Mouse (Mus musculus) heart, embryonic 10.5 days (tissue): ENCODE data around the gene Hmga1. TPM values are rescaled to one million over a fixed set of nuclear protein-coding genes. Genes with fewer than 3 reads are reported as not detected.
A peak's percentile ranks its signal among the peaks of the same experiment; 100 is the strongest.

Source experiments
- DNase-seq: peaks from one replicate; pipeline ENCODE4 v3.0.0-alpha.2; 2017; ENCODE audit warnings: low spot score
- H3K27ac ChIP-seq: fragments of 300-500 bp; sonication (generic); 2 replicates; pipeline ENCODE4 v1.5.1; 2016; ENCODE audit warnings: mild to moderate bottlenecking
- H3K27me3 ChIP-seq: fragments of 300-500 bp; sonication (generic); 2 replicates; pipeline ENCODE4 v1.6.1; 2016; ENCODE audit warnings: mild to moderate bottlenecking; ENCODE audit not compliant: poor library complexity, insufficient read depth, severe bottlenecking
- H3K36me3 ChIP-seq: fragments of 300-500 bp; sonication (generic); 2 replicates; pipeline ENCODE4 v1.6.1; 2016; ENCODE audit warnings: mild to moderate bottlenecking, moderate library complexity
- H3K4me1 ChIP-seq: fragments of 300-500 bp; sonication (generic); 2 replicates; pipeline ENCODE4 v1.6.1; 2016; ENCODE audit warnings: mild to moderate bottlenecking
- H3K4me3 ChIP-seq: fragments of 300-500 bp; sonication (generic); 2 replicates; pipeline ENCODE4 v1.5.1; 2016; ENCODE audit warnings: mild to moderate bottlenecking, moderate library complexity
- H3K9me3 ChIP-seq: fragments of 300-500 bp; sonication (generic); 2 replicates; pipeline ENCODE4 v1.6.1; 2016; ENCODE audit warnings: mild to moderate bottlenecking, moderate library complexity
- WGBS: fragments of 180-500 bp; shearing (Covaris S2); methylation state at CpG from one replicate; pipeline ENCODE4 v1.1.7; 2016; 5-methylcytosine and 5-hydroxymethylcytosine counted together
- polyA plus RNA-seq: library from polyadenylated mRNA; unstranded; fragments of >200 nt; fragmentation: Nextera tagmentation; extraction: Ambion mirVana; gene quantifications from 2 replicates; pipeline ENCODE4 v1.2.1, GENCODE M21; 2016

The Hmga1 gene
- polyA plus RNA-seq, 1 experiment from 2014 or later = 609 TPM

DNA sequence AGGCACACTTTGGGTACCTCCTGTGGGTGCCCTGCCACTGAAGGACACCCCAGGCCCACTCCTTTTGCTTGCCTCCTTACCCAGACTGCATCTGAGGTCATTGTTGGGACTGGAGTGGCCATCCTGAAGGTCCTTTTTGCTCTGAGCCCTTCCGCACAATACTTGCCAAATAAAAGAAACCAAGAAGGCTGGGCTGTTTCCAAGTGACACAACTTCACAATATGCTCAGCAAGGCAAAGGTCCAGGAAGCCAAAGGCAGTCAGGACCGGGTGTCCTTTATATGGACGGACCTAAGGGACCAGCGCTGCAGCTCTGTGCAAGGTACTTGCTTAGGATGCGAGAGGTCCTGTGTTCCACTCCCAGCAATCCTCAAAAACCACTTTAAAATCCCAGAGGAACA, 11.9 kb downstream of the Hmga1 start:
- H3K36me3 ChIP-seq = peaks cover 17% of the 10 kb centered on the region
- no peak overlapping the region for H3K4me3 ChIP-seq
- no peak overlapping the region for H3K27ac ChIP-seq
- H3K9me3 ChIP-seq = no peaks in the 10 kb centered on the region
- 90% methylated on average over 5 of the region's 5 CpGs for WGBS
- H3K4me1 ChIP-seq = peaks cover 49% of the 10 kb centered on the region
- no peaks in the 10 kb centered on the region for H3K27me3 ChIP-seq
- DNase-seq = no peak

DNA sequence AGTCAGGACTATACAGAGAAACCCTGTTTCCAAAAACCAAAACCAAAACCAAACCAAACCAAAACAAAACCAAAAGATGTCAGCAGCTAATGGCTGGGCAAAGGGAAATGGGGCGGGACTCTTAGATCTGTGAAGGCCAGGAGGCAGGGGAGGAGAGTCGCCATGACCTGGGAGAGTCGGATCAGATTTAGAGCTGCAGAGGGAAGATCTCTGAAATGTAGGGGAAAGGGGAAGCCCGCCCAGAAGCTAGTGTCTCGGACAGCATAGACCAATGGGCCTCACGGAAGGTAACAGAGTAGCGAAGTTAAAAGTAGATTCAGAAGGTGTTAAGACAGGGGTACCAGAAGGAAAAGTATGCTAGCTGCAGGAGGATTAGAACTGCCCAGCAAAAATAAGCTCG, 15.0 kb downstream of the Hmga1 start:
- Histone ChIP-seq H3K4me1 (peaks cover 27% of the 10 kb centered on the region), H3K27ac (no peak overlapping the region), H3K27me3 (no peaks in the 10 kb centered on the region), H3K4me3 (no peak overlapping the region), H3K9me3 (no peaks in the 10 kb centered on the region), H3K36me3 (peaks cover 34% of the 10 kb centered on the region)
- 68% methylated on average over 8 of the region's 8 CpGs for WGBS
- DNase-seq = no peak

DNA sequence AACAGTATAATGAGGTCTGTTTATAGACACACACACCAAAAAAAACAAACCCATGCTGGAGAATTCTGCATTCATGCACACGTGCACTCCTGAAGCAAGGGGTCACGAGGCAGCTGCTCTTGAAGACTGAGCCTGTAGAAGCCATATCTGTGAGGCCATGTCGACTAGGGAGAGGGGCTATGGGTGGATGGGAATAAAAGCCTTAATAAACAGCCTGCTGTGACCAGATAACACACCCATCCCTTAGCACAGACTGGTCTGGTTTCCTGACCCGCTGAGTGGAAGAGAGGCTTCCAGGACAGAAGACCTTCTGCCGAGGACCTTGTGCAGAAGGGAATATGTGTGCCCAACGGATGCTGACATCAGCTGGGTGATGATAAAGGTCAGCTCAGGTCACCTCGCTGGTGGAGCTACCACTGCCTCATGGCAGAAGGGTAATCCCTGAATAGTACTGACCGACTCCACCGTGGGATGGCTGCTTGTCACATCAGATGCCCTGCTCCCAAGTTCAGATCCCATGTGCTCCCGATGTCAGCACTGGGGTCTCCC, 17.5 kb downstream of the Hmga1 start:
- Histone ChIP-seq H3K9me3 (no peaks in the 10 kb centered on the region), H3K4me3 (no peak overlapping the region), H3K4me1 (peaks cover 11% of the 10 kb centered on the region), H3K27ac (no peak overlapping the region), H3K27me3 (no peaks in the 10 kb centered on the region), H3K36me3 (peaks cover 55% of the 10 kb centered on the region)
- DNase-seq = no peak
- WGBS = 76% methylated on average over 10 of the region's 10 CpGs

DNA sequence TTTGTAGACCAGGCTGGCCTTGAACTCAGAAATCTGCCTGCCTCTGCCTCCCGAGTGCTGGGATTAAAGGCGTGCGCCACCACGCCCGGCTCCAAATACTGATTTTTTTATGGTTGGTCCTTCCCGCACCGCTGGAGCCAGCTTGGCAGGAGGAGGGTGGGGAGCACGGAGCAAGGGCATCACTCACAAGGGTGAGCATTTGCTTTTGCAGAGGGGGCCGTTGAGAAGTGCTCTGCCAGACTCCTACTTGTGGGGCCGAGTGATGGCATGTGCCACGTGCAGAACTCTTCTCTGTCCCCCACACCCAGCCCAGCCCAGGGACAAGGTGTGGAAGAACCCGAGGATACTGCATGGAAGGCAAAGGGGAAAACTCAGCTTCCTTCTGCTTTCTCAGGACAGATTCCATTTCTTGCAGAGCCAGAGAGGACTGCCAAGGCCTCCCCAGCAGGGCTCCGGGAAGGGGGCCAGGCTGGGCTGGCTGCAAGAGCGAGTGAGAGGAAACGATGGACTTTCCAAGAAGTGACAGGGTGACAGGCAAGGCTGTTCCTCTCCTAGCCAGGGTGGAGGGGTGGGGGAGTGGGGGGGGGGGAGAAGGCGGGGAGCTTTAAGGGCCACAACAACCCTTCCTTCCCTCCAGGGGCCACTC, 18.3 kb downstream of the Hmga1 start:
- DNase-seq = no peak
- Histone ChIP-seq H3K4me3 (no peak overlapping the region), H3K27me3 (no peaks in the 10 kb centered on the region), H3K9me3 (no peaks in the 10 kb centered on the region), H3K36me3 (peaks cover 63% of the 10 kb centered on the region), H3K4me1 (peaks cover 13% of the 10 kb centered on the region), H3K27ac (0 out of 2 replicates have a peak overlapping the region, but pooled peaks have one; percentile 8)
- 93% methylated on average over 16 of the region's 16 CpGs for WGBS

DNA sequence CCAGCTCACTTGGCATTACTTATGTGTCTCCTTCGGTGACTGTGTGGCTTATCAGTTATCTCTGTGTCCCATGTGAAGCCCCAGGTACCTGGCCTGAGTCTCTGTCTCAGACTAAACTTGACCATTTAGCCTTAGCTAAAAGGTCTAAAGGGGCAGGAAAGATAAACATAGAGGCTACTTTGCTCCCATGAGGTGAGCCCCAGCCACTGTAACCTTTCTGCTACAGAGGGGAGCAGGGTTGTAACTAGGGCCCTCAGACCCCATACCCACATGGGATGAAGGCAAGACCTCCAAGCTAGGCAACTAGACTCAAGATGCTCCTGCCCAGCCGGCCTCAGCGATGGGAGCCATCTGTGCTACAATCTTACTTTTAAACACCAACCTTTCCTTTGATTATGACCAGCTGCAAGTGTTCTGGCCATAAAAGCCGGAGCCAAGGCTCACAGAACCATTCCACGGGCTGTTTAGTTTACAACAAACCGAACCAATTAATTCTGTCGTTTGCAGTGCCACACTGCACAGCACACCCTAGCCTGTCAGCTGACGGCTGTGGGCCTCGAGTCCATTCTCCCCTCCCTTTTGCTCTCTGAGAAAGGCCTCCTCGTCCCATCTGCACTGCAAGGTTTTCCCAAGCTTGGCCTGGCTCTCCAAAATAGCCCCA, 18.9 kb downstream of the Hmga1 start:
- Histone ChIP-seq H3K27ac (0 out of 2 replicates have a peak overlapping the region, but pooled peaks have one; percentile 8), H3K4me1 (peaks cover 16% of the 10 kb centered on the region), H3K27me3 (no peaks in the 10 kb centered on the region), H3K9me3 (no peaks in the 10 kb centered on the region), H3K36me3 (peaks cover 69% of the 10 kb centered on the region), H3K4me3 (no peak overlapping the region)
- DNase-seq = no peak
- 81% methylated on average over 10 of the region's 10 CpGs for WGBS

DNA sequence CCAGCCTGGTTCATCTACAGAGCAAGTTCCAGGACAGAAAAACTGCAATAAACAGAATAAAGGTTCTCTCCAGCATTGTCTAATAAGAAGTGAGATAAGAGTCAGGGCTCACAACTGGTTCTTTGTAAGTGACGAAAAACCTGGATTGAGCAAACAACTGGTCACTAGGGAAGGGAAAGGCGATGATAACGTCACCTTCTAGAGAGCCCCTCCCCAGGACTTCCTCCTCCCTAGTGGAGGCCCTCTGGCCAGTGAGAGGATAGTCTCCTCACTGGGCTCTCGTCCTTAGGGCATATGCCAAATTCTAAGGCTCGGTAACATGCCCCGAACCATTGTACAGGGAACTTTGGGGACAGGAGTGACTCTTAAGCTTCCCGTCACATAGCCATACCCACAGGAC, 19.8 kb downstream of the Hmga1 start:
- Histone ChIP-seq H3K27me3 (no peaks in the 10 kb centered on the region), H3K4me1 (peaks cover 16% of the 10 kb centered on the region), H3K36me3 (peaks cover 77% of the 10 kb centered on the region), H3K27ac (no peak overlapping the region), H3K9me3 (no peaks in the 10 kb centered on the region), H3K4me3 (no peak overlapping the region)
- WGBS = 80% methylated on average over 7 of the region's 7 CpGs
- DNase-seq = no peak

DNA sequence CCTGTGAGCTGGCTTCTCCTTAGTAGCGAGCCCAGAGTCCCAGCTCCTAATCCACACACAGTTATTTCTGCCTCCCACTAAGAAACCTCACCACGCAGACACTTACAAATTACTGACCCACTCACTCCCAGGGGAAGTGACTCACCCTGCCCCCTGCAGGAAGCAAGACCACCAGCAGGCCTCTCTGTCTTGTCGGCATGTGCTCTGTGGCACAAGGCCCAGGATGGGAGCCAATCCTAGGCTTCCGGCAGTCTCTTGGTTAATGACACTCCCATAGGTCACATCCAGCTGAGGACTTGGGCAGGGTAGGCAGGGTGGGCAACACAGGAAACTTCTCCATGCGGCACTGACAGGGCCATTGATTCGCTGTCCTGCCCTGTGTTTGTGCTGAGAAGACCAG, 21.2 kb downstream of the Hmga1 start:
- DNase-seq = no peak
- H3K4me1 ChIP-seq = peaks cover 19% of the 10 kb centered on the region
- peaks cover 88% of the 10 kb centered on the region for H3K36me3 ChIP-seq
- 79% methylated on average over 6 of the region's 6 CpGs for WGBS
- H3K27ac ChIP-seq = no peak overlapping the region
- no peaks in the 10 kb centered on the region for H3K9me3 ChIP-seq
- H3K4me3 ChIP-seq = no peak overlapping the region
- H3K27me3 ChIP-seq = no peaks in the 10 kb centered on the region

DNA sequence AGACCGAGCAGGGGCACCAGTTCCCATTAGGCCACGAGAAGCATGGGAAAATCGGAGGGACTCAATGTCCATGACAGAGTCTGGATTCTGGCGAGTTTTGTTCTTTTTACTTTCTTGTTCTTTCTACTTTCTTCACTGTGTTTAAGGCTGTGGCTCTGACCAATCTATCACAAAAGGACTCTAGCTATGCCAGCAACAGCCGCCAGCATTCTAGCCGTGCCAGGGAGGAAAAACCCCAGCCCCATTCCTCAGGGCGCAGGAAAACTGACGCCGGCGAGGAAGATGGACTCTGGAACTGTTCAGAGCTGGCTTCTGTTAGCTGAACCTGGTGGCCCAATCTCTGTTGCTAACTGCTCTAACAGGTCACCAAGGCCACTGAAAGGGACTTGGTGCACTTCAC, 22.2 kb downstream of the Hmga1 start:
- Histone ChIP-seq H3K9me3 (no peaks in the 10 kb centered on the region), H3K36me3 (peaks cover 92% of the 10 kb centered on the region), H3K4me1 (peaks cover 24% of the 10 kb centered on the region), H3K4me3 (no peak overlapping the region), H3K27ac (no peak overlapping the region), H3K27me3 (no peaks in the 10 kb centered on the region)
- WGBS = 90% methylated on average over 10 of the region's 10 CpGs
- DNase-seq = no peak

DNA sequence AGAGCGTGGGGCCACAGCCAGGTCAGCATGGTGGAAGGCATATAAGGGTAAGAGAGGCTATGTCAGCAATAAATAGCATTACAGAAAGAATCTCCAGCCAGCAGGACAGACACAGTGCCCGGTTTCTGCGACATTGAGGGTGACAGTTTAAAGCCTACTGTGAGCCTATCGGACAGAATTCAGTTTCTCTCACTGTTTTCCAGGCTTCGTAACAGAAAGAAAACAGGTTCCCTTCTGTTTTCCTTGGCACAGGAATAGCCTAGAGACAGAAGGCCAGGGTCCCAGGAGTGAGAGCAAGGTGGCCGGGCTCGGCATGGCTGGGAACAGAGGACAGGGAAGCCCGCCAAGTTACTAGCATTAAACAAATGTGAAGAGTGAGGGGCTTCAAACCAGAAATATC, 23.5 kb downstream of the Hmga1 start:
- no peaks in the 10 kb centered on the region for H3K27me3 ChIP-seq
- 89% methylated on average over 8 of the region's 8 CpGs for WGBS
- no peaks in the 10 kb centered on the region for H3K9me3 ChIP-seq
- peaks cover 21% of the 10 kb centered on the region for H3K4me1 ChIP-seq
- no peak for DNase-seq
- no peak overlapping the region for H3K27ac ChIP-seq
- H3K4me3 ChIP-seq = no peak overlapping the region
- peaks cover 92% of the 10 kb centered on the region for H3K36me3 ChIP-seq

DNA sequence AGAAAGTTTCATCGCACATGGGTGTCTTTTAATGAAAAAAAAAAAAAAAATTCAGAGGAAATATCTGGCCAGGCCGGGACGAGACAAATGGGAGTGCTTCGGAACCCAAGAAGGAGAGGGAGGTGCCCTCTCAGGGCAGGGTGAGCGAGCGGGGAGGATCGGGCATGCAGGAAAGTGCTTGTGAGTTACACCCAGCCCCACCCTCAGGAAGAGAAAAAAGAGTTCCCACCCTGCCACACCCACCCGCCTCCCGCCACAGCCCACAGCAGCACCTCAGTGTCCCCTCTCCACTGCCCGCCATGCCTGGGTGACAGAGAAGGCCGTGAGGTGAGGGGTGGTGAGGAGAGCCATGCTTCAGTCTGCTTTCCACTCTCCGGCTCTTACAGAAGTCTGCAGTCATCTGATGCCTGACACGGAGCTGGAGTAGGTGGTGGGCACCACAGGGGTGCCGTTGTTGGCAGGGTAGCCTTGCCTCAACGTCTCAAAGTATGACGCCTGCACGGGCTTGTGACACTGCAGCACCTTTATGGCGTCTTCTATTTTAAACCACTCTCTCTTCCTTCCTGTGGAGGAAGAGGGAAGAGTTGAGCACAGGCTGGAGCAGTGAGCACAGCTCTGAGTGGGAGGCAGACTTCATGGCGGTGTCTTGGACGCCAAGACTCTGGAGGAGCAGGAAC, 24.2 kb downstream of the Hmga1 start:
- Histone ChIP-seq H3K4me3 (no peak overlapping the region), H3K36me3 (peaks cover 91% of the 10 kb centered on the region), H3K27ac (no peak overlapping the region), H3K4me1 (peaks cover 21% of the 10 kb centered on the region), H3K9me3 (no peaks in the 10 kb centered on the region), H3K27me3 (no peaks in the 10 kb centered on the region)
- DNase-seq = no peak
- WGBS = 83% methylated on average over 20 of the region's 20 CpGs

DNA sequence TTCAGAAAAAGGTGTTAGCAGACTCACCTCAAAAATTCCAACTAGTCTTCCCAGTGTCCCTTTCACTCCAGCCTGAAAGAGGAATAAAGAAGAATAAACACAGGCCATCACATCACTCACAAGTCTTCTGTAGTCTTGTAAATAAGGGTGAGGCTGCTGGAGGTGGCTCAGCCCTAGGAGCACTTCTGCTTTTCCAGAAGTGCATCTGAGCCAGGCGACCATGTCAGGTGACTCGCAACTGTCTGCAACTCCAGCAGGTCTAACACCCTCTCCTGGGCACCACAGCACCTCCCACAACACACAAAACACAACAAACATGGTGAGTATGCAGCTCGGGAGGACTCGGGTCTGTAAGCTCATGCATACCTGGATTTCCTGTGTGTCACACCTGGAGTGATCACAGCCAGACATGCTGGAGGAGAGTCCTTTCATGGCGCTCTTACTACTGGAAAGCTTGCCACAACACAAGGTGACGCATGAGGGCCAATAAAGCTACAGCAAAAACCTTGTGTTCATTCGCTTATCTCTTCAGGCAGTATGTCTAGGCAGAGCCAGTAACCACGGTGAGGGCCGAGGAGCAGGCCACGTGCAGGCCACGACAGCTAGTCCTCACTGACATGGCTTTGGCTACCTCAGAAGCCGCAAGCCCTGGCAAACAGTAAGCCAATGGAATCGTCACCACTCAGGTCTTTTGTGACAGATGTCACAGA, 27.0 kb downstream of the Hmga1 start:
- Histone ChIP-seq H3K4me3 (no peak overlapping the region), H3K27me3 (no peaks in the 10 kb centered on the region), H3K9me3 (no peaks in the 10 kb centered on the region), H3K36me3 (peaks cover 77% of the 10 kb centered on the region), H3K4me1 (peaks cover 42% of the 10 kb centered on the region), H3K27ac (no peak overlapping the region)
- no peak for DNase-seq
- WGBS = 85% methylated on average over 13 of the region's 13 CpGs

DNA sequence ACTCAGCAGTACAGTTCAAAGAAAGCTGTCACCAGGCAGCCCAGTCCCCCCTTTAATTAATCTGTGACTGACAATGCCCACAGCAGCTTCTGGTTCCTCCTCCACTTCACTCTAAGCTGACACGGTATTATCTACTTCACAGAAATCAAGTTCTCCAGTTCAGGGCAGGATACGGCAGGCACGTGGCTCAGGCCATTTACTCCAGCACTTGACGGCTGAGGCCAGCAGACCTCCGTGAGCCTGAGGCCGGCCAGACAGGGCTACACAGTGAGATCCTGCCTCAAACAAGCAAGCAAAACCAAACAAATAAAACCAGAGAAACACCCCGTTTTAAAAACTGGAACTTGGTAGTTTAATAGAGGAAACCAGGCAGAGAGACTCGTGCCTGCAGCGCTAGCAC, 30.4 kb downstream of the Hmga1 start:
- H3K27me3 ChIP-seq = no peaks in the 10 kb centered on the region
- 0 out of 2 replicates have a peak overlapping the region, but pooled peaks have one; percentile 0 for H3K4me3 ChIP-seq
- peaks cover 68% of the 10 kb centered on the region for H3K4me1 ChIP-seq
- H3K36me3 ChIP-seq = peaks cover 49% of the 10 kb centered on the region
- H3K27ac ChIP-seq = peak overlapping the region; percentile 54
- WGBS = 48% methylated on average over 9 of the region's 9 CpGs
- H3K9me3 ChIP-seq = no peaks in the 10 kb centered on the region
- DNase-seq = no peak
